Mouse (Mus musculus) myocyte (in vitro differentiated cells): ENCODE measurements around the gene Glis1.

ENCODE experiments used
- MAX ChIP-seq: IDR thresholded peaks from one replicate; pipeline ENCODE4 v1.6.1; 2011; ENCODE audit warnings: low read depth, mild to moderate bottlenecking, control low read depth
- POLR2A ChIP-seq: IDR thresholded peaks from one replicate; pipeline ENCODE4 v1.6.1; 2011; ENCODE audit warnings: low read depth, mild to moderate bottlenecking, control low read depth, moderate library complexity; ENCODE audit not compliant: insufficient read length
- POLR2AphosphoS2 ChIP-seq: IDR thresholded peaks from one replicate; pipeline ENCODE4 v1.6.1; 2011; ENCODE audit warnings: low read depth, control low read depth; ENCODE audit not compliant: insufficient read length

DNA sequence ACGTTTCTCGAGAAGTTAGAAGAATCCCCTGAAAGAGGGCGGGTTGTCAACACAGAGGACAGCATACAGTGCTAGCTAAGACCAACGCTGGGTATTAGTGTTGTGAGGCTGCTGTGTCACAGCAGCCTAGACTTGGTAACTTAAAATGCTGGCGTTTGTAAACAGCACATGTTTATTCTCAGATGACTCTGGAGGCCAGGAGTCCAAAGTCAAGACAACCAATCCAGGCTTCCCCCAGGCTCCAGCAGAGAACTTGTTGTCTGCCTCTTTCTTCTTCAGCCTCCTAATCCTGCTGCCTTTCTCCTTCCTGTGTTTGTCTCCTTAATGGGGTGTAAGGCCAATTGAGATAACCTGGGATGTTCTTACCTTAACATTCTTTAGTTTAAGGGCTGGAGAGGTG is 110.5 kb downstream of the Glis1 start:
- TF ChIP-seq MAX (no peak), POLR2A (no peak), POLR2AphosphoS2 (no peak)
